Mouse (Mus musculus): ENCODE results near the gene Pkig. TPM values are rescaled to one million over a fixed set of nuclear protein-coding genes. Genes with fewer than 3 reads are reported as not detected.
"Not testable (repeated sequence)": the region's sequence is repeated elsewhere in the genome, so short reads cannot be mapped to it uniquely, and the experiment has no call there.

Gene Pkig
- polyA plus RNA-seq, 1 experiment from 2014 or later, result 39.4 TPM

DNA sequence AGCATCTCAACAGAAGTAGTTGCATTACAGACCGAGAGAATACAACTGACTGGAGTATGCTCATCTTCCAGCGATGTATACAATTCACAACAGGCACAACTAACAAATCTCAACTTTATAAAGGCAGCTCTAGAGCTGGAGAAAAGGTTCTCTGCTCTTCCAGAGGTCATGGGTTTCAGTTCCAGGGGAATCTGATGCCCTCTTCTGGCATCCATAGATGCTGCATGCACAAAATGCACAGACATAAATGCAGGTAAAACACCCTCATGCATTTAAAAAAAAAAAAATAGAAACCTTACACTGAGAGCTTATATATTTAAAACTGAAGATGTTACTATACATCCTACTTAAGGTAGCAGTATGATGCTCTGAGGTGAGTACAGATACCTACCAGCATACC lies 26.5 kb upstream of the Pkig start:
- no peak overlapping the region for H3K27ac ChIP-seq
- H3K79me2 ChIP-seq (ENCODE audit: inconsistent target), result peaks cover 79% of the 10 kb centered on the region
- WGBS (ENCODE audit: missing documents), result 86% methylated on average over 2 of the region's 2 CpGs
- H3K36me3 ChIP-seq (ENCODE audit: inconsistent target), result peaks cover 63% of the 10 kb centered on the region
- no peak overlapping the region for H3K4me3 ChIP-seq (ENCODE audit: inconsistent target)

DNA sequence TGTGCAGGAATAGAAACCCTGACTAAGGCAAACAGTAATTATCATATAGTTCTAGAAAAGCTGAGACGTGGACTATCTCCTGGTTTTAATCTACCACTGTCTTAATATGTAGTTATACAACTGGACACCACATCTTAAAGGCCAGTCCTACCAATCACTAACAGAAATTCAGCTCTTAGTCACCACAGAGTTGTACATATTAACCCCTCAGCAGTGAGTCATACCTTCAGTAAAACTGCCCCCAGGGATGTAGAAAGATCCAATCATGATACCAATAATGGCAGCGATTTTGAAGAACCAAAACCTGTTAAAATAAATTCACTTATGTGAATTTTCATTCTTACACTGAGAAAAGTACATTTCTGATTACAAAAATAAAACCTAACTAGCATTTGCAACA lies 24.0 kb upstream of the Pkig start:
- Histone ChIP-seq H3K36me3 (ENCODE audit: inconsistent target) (peaks cover 66% of the 10 kb centered on the region), H3K27ac (no peak overlapping the region), H3K79me2 (ENCODE audit: inconsistent target) (peaks cover 98% of the 10 kb centered on the region), H3K4me3 (ENCODE audit: inconsistent target) (no peak overlapping the region)
- 64% methylated on average over 2 of the region's 2 CpGs for WGBS (ENCODE audit: missing documents)

DNA sequence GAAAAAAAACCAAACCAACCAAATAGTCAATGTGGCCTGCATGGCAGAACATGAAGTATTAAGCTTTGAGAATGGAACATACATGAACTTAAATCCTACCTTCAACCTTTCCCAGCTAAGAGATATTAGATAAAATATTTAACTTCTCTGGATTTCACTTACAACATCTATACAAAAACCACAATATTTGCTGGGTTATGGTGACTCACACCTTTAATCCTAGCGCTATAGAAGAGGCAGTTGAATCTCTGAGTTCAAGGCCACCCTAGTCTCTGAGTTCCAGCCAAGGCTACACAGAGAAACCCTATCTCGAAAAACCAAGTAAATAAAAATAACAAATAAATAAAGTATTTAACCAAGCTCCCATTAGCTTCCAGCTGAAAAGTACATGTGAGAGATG lies 22.1 kb upstream of the Pkig start:
- no peak overlapping the region for H3K4me3 ChIP-seq (ENCODE audit: inconsistent target)
- whole genome bisulfite sequencing (ENCODE audit: missing documents), result 85% methylated on average over 2 of the region's 2 CpGs
- H3K79me2 ChIP-seq (ENCODE audit: inconsistent target), result peaks cover 100% of the 10 kb centered on the region
- no peak overlapping the region for H3K27ac ChIP-seq
- H3K36me3 ChIP-seq (ENCODE audit: inconsistent target), result peaks cover 47% of the 10 kb centered on the region

DNA sequence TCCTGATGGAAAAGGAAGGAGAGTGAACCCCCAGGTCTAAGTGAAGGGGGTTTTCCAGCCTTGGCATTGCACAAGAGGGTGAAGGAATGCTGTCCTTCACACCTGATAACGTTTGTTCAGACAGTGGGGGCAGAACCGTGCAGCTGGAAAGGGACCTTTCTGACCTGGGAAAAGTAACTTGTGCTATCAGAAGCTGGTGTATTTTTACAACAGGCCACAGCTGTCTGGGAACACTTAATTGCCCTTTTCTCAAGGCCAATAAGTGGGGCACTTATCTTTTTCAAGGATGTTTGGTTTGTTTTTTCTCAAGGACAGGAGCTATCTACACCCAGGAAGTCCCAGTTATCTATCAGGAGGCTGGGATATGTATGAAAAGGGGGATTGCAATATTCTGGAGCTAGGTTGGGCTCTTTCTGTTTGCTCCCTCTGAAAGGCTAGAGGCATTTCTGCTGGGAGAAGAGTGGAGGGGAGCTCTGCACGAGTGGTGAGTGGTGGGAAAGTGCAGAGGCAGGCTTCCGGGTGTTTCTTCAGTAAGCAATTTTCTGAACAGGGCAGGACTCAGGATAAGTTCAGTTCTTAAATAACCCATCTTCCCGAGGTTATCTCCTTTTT lies 20.4 kb upstream of the Pkig start:
- H3K4me3 ChIP-seq (ENCODE audit: inconsistent target), result no peak overlapping the region
- H3K79me2 ChIP-seq (ENCODE audit: inconsistent target), result peaks cover 100% of the 10 kb centered on the region
- H3K27ac ChIP-seq, result no peak overlapping the region
- peaks cover 36% of the 10 kb centered on the region for H3K36me3 ChIP-seq (ENCODE audit: inconsistent target)
- 21% methylated on average over 5 of the region's 5 CpGs for WGBS (ENCODE audit: missing documents)

DNA sequence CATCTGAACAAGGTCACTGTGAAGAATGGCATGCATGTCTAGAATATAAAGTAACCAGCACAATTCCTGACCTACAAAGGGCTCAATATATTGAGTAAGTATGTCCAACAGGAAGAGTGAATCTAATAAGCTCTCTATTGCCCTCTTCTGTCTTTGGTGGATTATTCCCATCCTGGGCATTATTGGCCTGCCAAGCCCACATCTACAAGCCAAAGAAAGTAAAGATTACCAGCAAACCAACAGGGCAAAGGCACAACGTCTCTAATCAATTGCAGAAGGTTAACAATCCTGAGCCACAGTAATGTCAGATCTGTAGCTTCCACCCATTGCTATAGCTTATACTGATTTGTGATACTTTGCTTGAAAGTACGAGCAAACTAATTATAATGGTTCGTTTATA lies 17.7 kb upstream of the Pkig start:
- Histone ChIP-seq H3K79me2 (ENCODE audit: inconsistent target) (peaks cover 90% of the 10 kb centered on the region), H3K4me3 (ENCODE audit: inconsistent target) (no peak overlapping the region), H3K27ac (peak overlapping the region; percentile 87), H3K36me3 (ENCODE audit: inconsistent target) (peaks cover 32% of the 10 kb centered on the region)
- whole genome bisulfite sequencing (ENCODE audit: missing documents), result 38% methylated on average over 3 of the region's 3 CpGs

DNA sequence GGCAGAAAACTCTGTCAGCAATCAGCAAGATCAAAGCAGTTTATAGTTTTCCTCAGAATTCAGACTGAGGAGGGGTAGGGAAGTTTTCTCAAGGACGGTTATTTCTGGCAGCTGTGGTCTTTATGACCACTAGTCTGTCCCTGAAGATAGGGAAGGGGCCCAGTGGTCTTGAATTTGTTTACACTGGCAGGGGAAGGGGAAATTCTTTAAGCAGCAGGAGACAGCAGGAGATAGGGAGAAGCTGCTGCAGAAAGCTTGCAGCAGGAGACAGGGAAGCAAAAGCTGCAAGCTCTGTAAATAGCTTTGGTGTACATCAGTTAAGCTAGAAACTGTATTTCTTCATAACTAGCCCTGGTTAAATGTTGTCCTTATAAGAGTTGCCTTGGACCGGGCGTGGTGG lies 16.5 kb upstream of the Pkig start:
- Histone ChIP-seq H3K4me3 (ENCODE audit: inconsistent target) (no peak overlapping the region), H3K79me2 (ENCODE audit: inconsistent target) (peaks cover 78% of the 10 kb centered on the region), H3K36me3 (ENCODE audit: inconsistent target) (peaks cover 20% of the 10 kb centered on the region), H3K27ac (peak overlapping the region; percentile 87)
- WGBS (ENCODE audit: missing documents), result 8% methylated on average over 3 of the region's 3 CpGs

DNA sequence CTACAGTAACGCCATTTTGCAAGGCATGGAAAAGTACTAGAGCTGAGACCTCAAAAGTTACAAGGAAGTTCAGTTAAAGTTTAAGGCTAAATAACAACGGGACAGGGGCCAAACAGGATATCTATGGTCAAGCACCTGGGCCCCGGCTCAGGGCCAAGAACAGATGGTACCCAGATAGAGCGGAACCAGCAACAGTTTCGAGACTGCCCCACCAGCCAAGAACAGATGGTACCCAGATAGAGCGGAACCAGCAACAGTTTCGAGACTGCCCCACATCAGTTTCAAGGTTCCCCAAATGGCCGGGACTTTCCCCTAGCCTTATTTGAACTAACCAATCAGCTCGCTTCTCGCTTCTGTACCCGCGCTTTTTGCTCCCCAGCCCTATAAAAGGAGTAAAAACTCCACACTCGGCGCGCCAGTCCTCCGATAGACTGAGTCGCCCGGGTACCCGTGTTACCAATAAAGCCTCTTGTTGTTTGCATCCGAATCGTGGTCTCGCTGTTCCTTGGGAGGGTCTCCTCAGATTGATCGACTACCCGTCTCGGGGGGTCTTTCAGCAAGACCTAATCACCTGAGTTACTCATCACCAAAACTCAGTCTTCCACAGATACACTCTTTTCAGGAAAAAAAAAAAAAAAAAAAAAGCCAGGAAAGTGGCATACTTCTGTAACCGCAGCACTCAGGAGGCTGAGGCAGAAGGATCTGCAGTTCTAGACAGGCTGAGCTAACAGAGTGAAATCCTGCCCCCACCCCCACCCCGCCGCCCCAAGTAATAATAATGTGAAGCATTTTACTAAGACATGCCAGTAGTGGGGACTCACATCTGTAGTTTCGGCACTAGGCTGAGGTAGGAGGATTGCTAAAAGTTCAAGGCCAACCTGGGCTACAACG lies 15.3 kb upstream of the Pkig start:
- Histone ChIP-seq H3K27ac (peak overlapping the region; percentile 87), H3K79me2 (ENCODE audit: inconsistent target) (peaks cover 66% of the 10 kb centered on the region), H3K4me3 (ENCODE audit: inconsistent target) (peak overlapping the region; percentile 86), H3K36me3 (ENCODE audit: inconsistent target) (peaks cover 8% of the 10 kb centered on the region)
- 2% methylated on average over 25 of the region's 30 CpGs for WGBS (ENCODE audit: missing documents)

DNA sequence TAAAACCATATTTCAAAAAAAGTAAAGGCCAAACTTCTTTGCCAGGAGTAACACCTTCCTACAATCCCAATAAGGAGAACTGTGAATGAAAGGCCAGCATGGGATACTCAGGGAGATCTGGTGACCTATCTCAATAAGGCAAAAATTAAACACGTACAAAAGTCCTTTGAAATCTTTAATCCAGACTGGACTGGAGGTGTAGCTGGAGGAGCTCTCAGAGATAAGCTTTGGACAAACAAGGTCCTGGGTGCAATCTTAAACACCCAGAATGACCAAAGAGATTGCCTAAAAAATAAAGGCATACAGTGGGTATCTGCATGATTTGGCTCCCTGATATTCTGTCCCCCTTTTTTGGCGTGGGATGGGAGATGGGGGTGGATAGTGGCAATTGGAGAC lies 14.6 kb upstream of the Pkig start:
- Histone ChIP-seq H3K79me2 (ENCODE audit: inconsistent target) (peaks cover 60% of the 10 kb centered on the region), H3K4me3 (ENCODE audit: inconsistent target) (peak overlapping the region; percentile 86), H3K36me3 (ENCODE audit: inconsistent target) (0 out of 2 replicates have a peak, but pooled peaks cover 1% of the 10 kb centered on the region), H3K27ac (peak overlapping the region; percentile 87)
- whole genome bisulfite sequencing (ENCODE audit: missing documents), result 0% methylated on average over 2 of the region's 2 CpGs

DNA sequence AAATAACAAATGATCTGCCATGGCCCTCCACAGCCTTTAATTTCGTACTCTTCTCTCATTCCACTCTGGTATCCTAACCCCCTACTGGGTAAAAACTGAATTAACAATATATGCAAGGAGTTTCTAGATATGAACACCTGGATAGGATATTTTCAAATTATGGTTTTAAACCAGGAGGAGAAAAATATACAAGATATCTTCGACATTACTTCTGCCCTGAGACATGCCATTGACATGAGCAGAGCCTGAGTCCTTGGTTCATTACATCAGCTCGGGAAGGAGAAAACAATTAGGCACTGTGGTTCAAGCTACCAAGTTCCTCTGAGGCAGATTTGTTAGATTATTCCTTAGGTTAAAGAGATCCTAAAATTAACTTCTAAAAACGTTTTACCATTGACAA lies 14.1 kb upstream of the Pkig start:
- peak overlapping the region; percentile 87 for H3K27ac ChIP-seq
- 4% methylated on average over 4 of the region's 4 CpGs for WGBS (ENCODE audit: missing documents)
- peak overlapping the region; percentile 86 for H3K4me3 ChIP-seq (ENCODE audit: inconsistent target)
- H3K36me3 ChIP-seq (ENCODE audit: inconsistent target), result no peaks in the 10 kb centered on the region
- H3K79me2 ChIP-seq (ENCODE audit: inconsistent target), result peaks cover 55% of the 10 kb centered on the region

DNA sequence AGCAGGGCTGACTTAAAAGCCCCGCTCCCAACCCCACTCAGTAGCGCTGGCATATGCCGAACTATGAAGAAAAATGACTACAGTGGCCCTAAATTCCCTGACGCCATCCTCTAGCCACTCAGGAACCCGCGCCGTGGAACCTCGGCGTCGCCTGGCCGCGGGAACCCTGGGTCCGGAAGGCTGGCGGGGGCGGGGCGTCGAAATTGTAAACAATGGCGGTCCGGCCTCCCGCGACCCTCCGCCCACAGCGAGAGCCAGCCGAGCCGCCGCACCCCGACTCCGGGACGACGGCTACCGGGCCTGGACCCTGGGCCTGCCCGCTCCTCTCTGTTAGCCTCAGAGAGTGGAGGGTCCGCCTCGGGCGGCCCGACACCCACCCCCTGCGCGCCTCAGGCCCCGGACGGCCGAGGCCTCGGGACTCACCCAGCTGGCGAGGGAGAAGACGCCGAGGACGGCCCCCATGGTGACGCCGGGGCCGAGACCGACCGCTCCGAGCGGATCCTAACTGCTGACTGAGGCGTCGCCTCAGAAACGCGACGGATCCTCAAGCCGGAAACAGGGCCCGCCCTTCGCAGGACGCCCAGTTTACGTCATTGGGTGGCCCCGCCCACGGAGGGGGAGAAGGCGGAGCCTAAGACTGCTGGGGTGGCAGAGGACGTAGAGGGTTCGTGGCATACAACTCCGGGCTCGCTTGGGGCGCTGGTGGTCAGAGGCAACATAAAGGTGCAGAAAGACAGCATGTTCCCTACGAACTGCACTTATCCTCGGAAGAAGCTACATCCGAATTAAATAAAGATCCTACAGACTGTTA lies 13.4 kb upstream of the Pkig start, which contains the start of gene Serinc3:
Serinc3 (minus strand) TSS at position 557 of the 811 bp plus-strand sequence.
- Histone ChIP-seq H3K79me2 (ENCODE audit: inconsistent target) (peaks cover 47% of the 10 kb centered on the region), H3K27ac (peak within 1 kb of the TSS; percentile 87), H3K4me3 (ENCODE audit: inconsistent target) (peak within 1 kb of the TSS; percentile 86), H3K36me3 (ENCODE audit: inconsistent target) (no peaks in the 10 kb centered on the region)
- whole genome bisulfite sequencing (ENCODE audit: missing documents), result 1% methylated on average over 64 of the region's 74 CpGs

DNA sequence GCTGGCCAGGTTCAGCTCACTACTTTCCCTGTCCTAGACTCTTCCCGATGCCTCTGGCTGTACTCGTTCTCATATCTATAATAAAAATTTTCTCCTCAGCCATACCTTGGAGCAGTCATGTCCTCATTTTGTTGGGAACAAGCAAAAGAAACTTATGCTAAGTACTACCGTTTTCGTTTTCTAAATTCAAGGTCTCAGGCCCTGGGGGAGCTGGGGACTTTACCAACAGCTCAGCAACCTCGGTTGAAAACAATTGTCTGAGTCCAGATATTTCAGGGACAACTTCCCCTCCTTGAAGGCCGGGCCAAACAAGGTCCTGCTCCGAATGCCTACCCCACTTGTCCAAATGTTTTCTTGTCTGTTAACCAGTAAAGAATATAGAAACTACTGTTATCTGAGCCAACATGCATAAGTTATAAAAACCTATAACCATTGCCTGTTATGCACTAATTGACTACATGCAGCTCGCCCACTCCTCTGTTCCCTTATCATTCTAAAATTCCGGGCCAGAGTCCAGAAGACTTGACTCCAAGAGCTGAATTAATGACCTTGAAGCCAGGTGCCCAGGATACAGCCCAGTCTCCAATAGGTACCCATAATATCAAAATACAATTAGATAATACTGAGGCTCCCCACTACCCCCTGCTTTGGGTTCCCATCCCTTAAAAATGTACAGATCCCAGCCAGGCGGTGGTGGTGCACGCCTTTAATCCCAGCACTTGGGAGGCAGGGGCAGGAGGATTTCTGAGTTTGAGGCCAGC lies 12.3 kb upstream of the Pkig start:
- peak overlapping the region; percentile 5; the same call in 1 of the 2 replicates for H3K4me3 ChIP-seq (ENCODE audit: inconsistent target)
- WGBS (ENCODE audit: missing documents), result 54% methylated on average over 9 of the region's 11 CpGs
- H3K27ac ChIP-seq, result peak overlapping the region; percentile 82
- no peaks in the 10 kb centered on the region for H3K36me3 ChIP-seq (ENCODE audit: inconsistent target)
- peaks cover 36% of the 10 kb centered on the region for H3K79me2 ChIP-seq (ENCODE audit: inconsistent target)

DNA sequence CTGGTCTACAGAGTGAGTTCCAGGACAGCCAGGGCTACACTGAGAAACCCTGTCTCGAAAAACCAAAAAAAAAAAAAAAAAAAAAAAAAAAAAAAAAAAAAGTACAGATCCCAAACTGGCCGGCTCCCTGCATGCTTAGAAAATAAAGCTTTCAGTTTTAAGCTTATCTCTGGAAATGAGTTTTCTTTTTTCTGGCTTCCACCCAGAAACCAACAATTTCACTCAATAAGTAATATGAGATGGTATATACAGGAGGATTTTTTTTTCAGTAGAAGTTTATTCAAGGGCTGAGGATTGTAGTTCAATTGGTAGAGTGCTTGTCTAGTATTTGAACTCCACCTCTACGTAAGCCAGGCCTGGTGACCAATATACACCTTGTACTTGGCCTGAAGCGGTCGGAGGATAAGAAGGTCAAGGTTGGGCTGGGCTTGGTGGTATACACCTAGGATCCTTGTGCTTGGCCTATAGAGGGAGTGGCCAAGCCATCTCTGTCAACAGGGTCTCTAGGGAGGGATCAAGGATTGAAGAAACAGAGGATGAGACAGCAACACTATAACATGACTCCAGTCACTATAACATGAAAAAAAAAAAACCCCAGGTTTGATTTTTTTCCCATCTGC lies 11.6 kb upstream of the Pkig start:
- no peak overlapping the region for H3K27ac ChIP-seq

DNA sequence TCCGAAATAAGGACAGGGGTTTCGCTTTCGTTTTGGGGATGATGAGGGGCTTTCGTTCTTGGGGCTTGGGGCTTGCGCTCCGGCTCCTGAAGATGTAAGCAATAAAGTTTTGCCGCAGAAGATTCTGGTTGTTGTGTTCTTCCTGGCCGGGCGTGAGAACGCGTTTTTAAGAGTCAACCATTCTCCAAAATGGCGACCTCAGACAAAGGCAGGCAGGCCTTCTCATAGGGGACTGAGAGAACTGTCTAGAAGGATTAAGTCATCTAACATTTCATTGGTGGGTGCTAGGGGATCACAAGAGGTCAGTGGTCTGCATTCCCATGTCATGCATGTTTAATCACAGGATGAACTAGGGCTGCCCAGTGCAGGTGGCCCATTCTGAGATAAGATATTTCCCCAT lies 2.5 kb upstream of the Pkig start:
- not testable (repeated sequence) for H3K27ac ChIP-seq; H3K36me3 ChIP-seq (ENCODE audit: inconsistent target); H3K4me3 ChIP-seq (ENCODE audit: inconsistent target)
- 100% methylated on average over 5 of the region's 12 CpGs for WGBS (ENCODE audit: missing documents)
- peaks cover 22% of the 10 kb centered on the region for H3K79me2 ChIP-seq (ENCODE audit: inconsistent target)

More for the DNA sequence above, 11.6 kb upstream of the Pkig start:
- Histone ChIP-seq H3K4me3 (ENCODE audit: inconsistent target) (no peak overlapping the region), H3K36me3 (ENCODE audit: inconsistent target) (no peaks in the 10 kb centered on the region), H3K79me2 (ENCODE audit: inconsistent target) (peaks cover 30% of the 10 kb centered on the region)
- 100% methylated on average over 3 of the region's 5 CpGs for WGBS (ENCODE audit: missing documents)

DNA sequence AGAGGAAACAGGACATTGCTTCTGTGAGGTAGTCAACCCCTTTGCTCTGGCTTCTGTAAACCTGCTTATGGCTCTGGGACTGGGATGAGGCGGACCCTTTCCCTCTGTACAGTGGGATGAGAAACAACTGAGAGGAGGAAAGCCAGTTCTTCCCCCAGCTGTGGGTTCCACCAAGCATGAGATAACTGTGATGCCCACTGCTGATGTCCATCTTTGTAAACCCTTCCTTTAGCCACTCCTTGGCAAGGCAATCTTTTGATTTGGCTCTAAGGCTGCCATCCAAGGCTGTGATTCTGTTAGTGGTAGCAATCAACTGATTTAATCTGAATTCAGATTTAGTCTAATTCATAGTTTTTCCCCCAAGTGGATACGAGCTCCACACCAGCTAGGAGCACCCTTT lies 700 bp upstream of the Pkig start:
- WGBS (ENCODE audit: missing documents), result 88% methylated on average over 1 of the region's 2 CpGs
- peaks cover 38% of the 10 kb centered on the region for H3K79me2 ChIP-seq (ENCODE audit: inconsistent target)
- no peak overlapping the region for H3K4me3 ChIP-seq (ENCODE audit: inconsistent target)
- no peaks in the 10 kb centered on the region for H3K36me3 ChIP-seq (ENCODE audit: inconsistent target)
- H3K27ac ChIP-seq, result no peak overlapping the region
